8 mouse cellular contexts compared by ENCODE assay signal in the genomic region with DNA sequence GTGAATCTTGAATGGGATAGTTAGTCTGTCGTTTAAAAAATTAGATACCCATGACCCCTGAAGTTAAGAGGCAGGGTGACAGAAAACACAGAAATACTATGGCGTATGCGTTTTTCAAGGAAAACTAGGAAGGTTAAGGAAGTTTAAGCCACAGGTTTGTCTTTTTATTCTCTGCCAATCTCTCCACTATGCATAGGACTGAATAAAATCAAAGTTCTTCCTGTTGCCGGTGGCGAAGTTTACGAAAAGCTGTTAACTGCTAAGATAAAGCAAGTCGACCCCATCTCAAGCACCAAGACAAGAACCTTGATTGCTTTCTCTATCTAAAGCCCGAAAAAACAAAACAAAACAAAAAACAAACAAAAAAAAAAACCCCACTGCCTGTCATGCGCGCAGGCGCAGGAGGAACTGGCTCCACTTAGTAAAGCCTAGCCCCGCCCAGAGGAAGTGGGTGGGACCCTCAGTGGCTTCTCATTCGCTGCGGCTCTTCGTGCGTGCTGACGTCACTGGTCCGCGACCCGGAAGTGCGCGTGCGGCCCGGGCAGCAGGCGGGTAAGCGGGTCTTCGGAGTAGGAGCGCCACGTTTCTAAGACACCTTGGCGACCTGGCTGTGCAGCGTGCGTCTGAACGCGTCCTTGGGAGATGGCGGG. TPM values are rescaled to one million over a fixed set of nuclear protein-coding genes. Genes with fewer than 3 reads are reported as not detected.
DNase-seq lines count a peak whose midpoint lies in the region; ATAC-seq and TF ChIP-seq lines count a peak whose summit lies in the region.

A gene (plus strand): TSS at position 481 of the 650 bp plus-strand sequence.

- H3K79me2 ChIP-seq in MEL (ENCODE audit: control insufficient read depth, insufficient read depth, low read length, poor library complexity), result peaks cover 21% of the 10 kb centered on the region

- TF ChIP-seq CTCF in MEL (IDR thresholded peaks at IDR 0.05 in 2 of 3, conservative IDR thresholded peaks at IDR 0.05 in 1 of 3; ENCODE audit: control insufficient read depth in 1 of 3, insufficient read depth in 1 of 3, low read depth in 2 of 3, low read length in 3 of 3, poor library complexity in 1 of 3, severe bottlenecking in 1 of 3), result no peak
- no peak for TF ChIP-seq CTCF in cerebellum, adult 2 months (IDR thresholded peaks at IDR 0.05; ENCODE audit: borderline replicate concordance, insufficient read depth, low read depth, low read length)
- 0 out of 2 replicates have a peak, but pooled peaks have one; percentile 6 for TF ChIP-seq CTCF in forebrain, postnatal 0 days (IDR thresholded peaks at IDR 0.05; ENCODE audit: low read depth)

- H3K4me1 ChIP-seq in MEL (ENCODE audit: control insufficient read depth in 1 of 2, insufficient read depth in 2 of 2, low read length in 2 of 2), result peaks cover 0 to 3% of the 10 kb centered on the region in 2 experiments; a peak in 1 of 4 replicates
- no peaks in the 10 kb centered on the region for H3K4me1 ChIP-seq in cerebellum, adult 2 months (ENCODE audit: control insufficient read depth, insufficient read depth, low read length)
- peaks cover 12% of the 10 kb centered on the region for H3K4me1 ChIP-seq in forebrain, postnatal 0 days (ENCODE audit: insufficient read depth)
- peaks cover 8% of the 10 kb centered on the region for H3K4me1 ChIP-seq in lung, embryonic 15.5 days

- H3K4me2 ChIP-seq in forebrain, postnatal 0 days (ENCODE audit: low read depth), result peak within 1 kb of the TSS; percentile 90
- peak within 1 kb of the TSS; percentile 83 for H3K4me2 ChIP-seq in lung, embryonic 15.5 days

- peak; percentile 75 to 91 for TF ChIP-seq POLR2A in MEL (IDR thresholded peaks at IDR 0.05; ENCODE audit: control insufficient read depth in 1 of 2, insufficient read depth in 1 of 2, low read depth in 1 of 2, low read length in 2 of 2, poor library complexity in 1 of 2)
- peak; percentile 81 for TF ChIP-seq POLR2A in cerebellum, adult 2 months (IDR thresholded peaks at IDR 0.05; ENCODE audit: borderline replicate concordance, insufficient read depth, low read length)

- ATAC-seq in forebrain, postnatal 0 days, result peak; percentile 100
- ATAC-seq in lung, embryonic 15.5 days (ENCODE audit: borderline replicate concordance, extremely low read depth, low FRiP score, low TSS enrichment), result peak; percentile 100

- H3K36me3 ChIP-seq in MEL (ENCODE audit: control insufficient read depth in 1 of 2, insufficient read depth in 2 of 2, low read length in 2 of 2), result peaks cover 8 to 20% of the 10 kb centered on the region in 2 experiments
- peaks cover 17% of the 10 kb centered on the region for H3K36me3 ChIP-seq in forebrain, postnatal 0 days (ENCODE audit: insufficient read depth)
- peaks cover 17% of the 10 kb centered on the region; the same call in 1 of the 2 replicates for H3K36me3 ChIP-seq in lung, embryonic 15.5 days

- peak within 1 kb of the TSS; percentile 98 for H3K9ac ChIP-seq in MEL (ENCODE audit: control insufficient read depth, low read depth, low read length, poor library complexity, severe bottlenecking)
- peak within 1 kb of the TSS; percentile 57 for H3K9ac ChIP-seq in forebrain, postnatal 0 days
- H3K9ac ChIP-seq in lung, embryonic 15.5 days, result peak within 1 kb of the TSS; percentile 61

- TF ChIP-seq RAD21 in MEL (IDR thresholded peaks at IDR 0.05; ENCODE audit: low read depth, low read length), result no peak

- H3K27ac ChIP-seq in MEL (ENCODE audit: control insufficient read depth, low read depth, low read length), result peak within 1 kb of the TSS; percentile 89
- no peak within 1 kb of the TSS for H3K27ac ChIP-seq in cerebellum, adult 2 months (ENCODE audit: insufficient read depth, low read length)
- H3K27ac ChIP-seq in forebrain, postnatal 0 days (ENCODE audit: low read depth, low read length), result 0 out of 2 replicates have a peak within 1 kb of the TSS, but pooled peaks have one; percentile 23
- peak within 1 kb of the TSS; percentile 16; the same call in 1 of the 2 replicates for H3K27ac ChIP-seq in lung, embryonic 15.5 days

- peaks cover 2 to 3% of the 10 kb centered on the region in 2 experiments for H3K27me3 ChIP-seq in MEL (ENCODE audit: control insufficient read depth in 1 of 2, insufficient read depth in 2 of 2, low read length in 2 of 2)
- no peaks in the 10 kb centered on the region for H3K27me3 ChIP-seq in cerebellum, adult 2 months (ENCODE audit: control insufficient read depth, insufficient read depth, low read length)
- no peaks in the 10 kb centered on the region for H3K27me3 ChIP-seq in forebrain, postnatal 0 days (ENCODE audit: insufficient read depth, low read length)
- no peaks in the 10 kb centered on the region for H3K27me3 ChIP-seq in lung, embryonic 15.5 days

- TF ChIP-seq EP300 in MEL (IDR thresholded peaks at IDR 0.05; ENCODE audit: low read depth in 1 of 2, low read length in 2 of 2), result no peak

- H3K4me3 ChIP-seq in MEL (ENCODE audit: control insufficient read depth in 1 of 2, insufficient read depth in 1 of 2, low read depth in 2 of 2, low read length in 2 of 2), result peak within 1 kb of the TSS; percentile 94 to 97
- H3K4me3 ChIP-seq in cerebellum, adult 2 months (replicated peaks; ENCODE audit: insufficient read depth, low read depth, low read length), result peak within 1 kb of the TSS; percentile 94
- H3K4me3 ChIP-seq in forebrain, postnatal 0 days (ENCODE audit: low read depth, low read length), result peak within 1 kb of the TSS; percentile 77
- peak within 1 kb of the TSS; percentile 71 for H3K4me3 ChIP-seq in lung, embryonic 15.5 days

- DNase-seq in MEL (ENCODE audit: low read depth, low spot score), result peak; percentile 99
- DNase-seq in cerebellum, adult 2 months, result peak; percentile 95 to 96
- peak; percentile 98 for DNase-seq in forebrain, postnatal 0 days
- peak; percentile 98 for DNase-seq in heart, postnatal 4 days
- DNase-seq in layer of hippocampus, adult 8-10 months (ENCODE audit: low spot score in 2 of 2), result peak; percentile 95 to 96
- peak; percentile 94 for DNase-seq in ovary, adult 18-20 months (ENCODE audit: low spot score)
- DNase-seq in thymus, postnatal 0 days (ENCODE audit: low spot score), result peak; percentile 99

- H3K9me3 ChIP-seq in MEL (replicated peaks; ENCODE audit: insufficient read depth, low read length), result no peaks in the 10 kb centered on the region
- H3K9me3 ChIP-seq in forebrain, postnatal 0 days (ENCODE audit: low read length), result no peaks in the 10 kb centered on the region
- no peaks in the 10 kb centered on the region for H3K9me3 ChIP-seq in lung, embryonic 15.5 days

- 8% methylated on average over 35 of the region's 35 CpGs for WGBS in cerebellum, adult 2 months
- WGBS in forebrain, postnatal 0 days, result 9% methylated on average over 35 of the region's 35 CpGs
- 8% methylated on average over 35 of the region's 35 CpGs for WGBS in lung, embryonic 15.5 days

TF ChIP-seq in MEL, 35 proteins besides CTCF, POLR2A, EP300 and RAD21 (continues in another document):
- TF ChIP-seq USF2 (IDR thresholded peaks at IDR 0.05; ENCODE audit: borderline replicate concordance in 1 of 2, insufficient read depth in 1 of 2, low read depth in 1 of 2, low read length in 2 of 2) (no peak), MAZ (IDR thresholded peaks at IDR 0.05; ENCODE audit: low read depth, low read length) (peak; percentile 72; the same call in 1 of the 2 replicates), RCOR1 (IDR thresholded peaks at IDR 0.05; ENCODE audit: low read depth, low read length) (peak; percentile 8; the same call in 1 of the 2 replicates), CHD2 (IDR thresholded peaks at IDR 0.05; ENCODE audit: low read length) (0 out of 2 replicates have a peak, but pooled peaks have one; percentile 10), ZNF384 (IDR thresholded peaks at IDR 0.05; ENCODE audit: low read depth, low read length) (peak; percentile 95), JUND (IDR thresholded peaks at IDR 0.05; ENCODE audit: low read depth, low read length) (no peak), KAT2A (conservative IDR thresholded peaks at IDR 0.05; ENCODE audit: low read depth, low read length) (peak; percentile 57; the same call in 1 of the 2 replicates), BHLHE40 (IDR thresholded peaks at IDR 0.05; ENCODE audit: borderline replicate concordance, low read depth, low read length) (0 out of 2 replicates have a peak, but pooled peaks have one; percentile 45), E2F4 (IDR thresholded peaks at IDR 0.05; ENCODE audit: borderline replicate concordance, low read depth, low read length) (0 out of 2 replicates have a peak, but pooled peaks have one; percentile 68), ETS1 (IDR thresholded peaks at IDR 0.05; ENCODE audit: low read depth, low read length) (peak; percentile 27; the same call in 1 of the 2 replicates), TCF12 (IDR thresholded peaks at IDR 0.05; ENCODE audit: low read depth, low read length) (peak; percentile 71), POLR2AphosphoS2 (IDR thresholded peaks at IDR 0.05; ENCODE audit: low read length) (peak; percentile 89), ZKSCAN1 (IDR thresholded peaks at IDR 0.05; ENCODE audit: low read depth, low read length) (peak; percentile 87), ZMIZ1 (IDR thresholded peaks at IDR 0.05; ENCODE audit: low read depth, low read length) (peak; percentile 14; the same call in 1 of the 2 replicates), NRF1 (IDR thresholded peaks at IDR 0.05; ENCODE audit: insufficient read depth, low read depth, low read length, poor library complexity, severe bottlenecking) (peak; percentile 87), MAX (IDR thresholded peaks at IDR 0.05; ENCODE audit: low read length) (peak; percentile 88; the same call in 1 of the 2 replicates), UBTF (IDR thresholded peaks at IDR 0.05; ENCODE audit: borderline replicate concordance, insufficient read depth, low read depth, low read length) (no peak), NELFE (IDR thresholded peaks at IDR 0.05; ENCODE audit: low read depth, low read length) (peak; percentile 92), MYC (IDR thresholded peaks at IDR 0.05; ENCODE audit: low read depth, low read length) (peak; percentile 76; the same call in 1 of the 2 replicates), MAFK (IDR thresholded peaks at IDR 0.05; ENCODE audit: borderline replicate concordance, low read depth, low read length) (no peak), MXI1 (IDR thresholded peaks at IDR 0.05; ENCODE audit: low read depth, low read length) (peak; percentile 99)

RNA-seq across cellular contexts. Expression of the gene that starts here (rescaled TPM):
- 107 and 131 TPM in 2 replicates for total RNA-seq in MEL (2012; rRNA removed)
- polyA plus RNA-seq in MEL (2012; ENCODE audit: insufficient read depth in 1 of 2, insufficient read length in 2 of 2, low read depth in 1 of 2, low replicate concordance in 2 of 2, missing spikeins in 1 of 2), result 10 to 100 TPM; 63.9 to 87.1 TPM
- polyA plus RNA-seq in cerebellum, adult 2 months (2012; rRNA removed), result 32.2 and 34.9 TPM in 2 replicates
- 69.5 and 73.0 TPM in 2 replicates for total RNA-seq in forebrain, postnatal 0 days (2014; rRNA removed)
- polyA plus RNA-seq in forebrain, postnatal 0 days (2015; fragmentation: Nextera tagmentation; extraction: Ambion mirVana), result 53.9 and 58.2 TPM in 2 replicates
- total RNA-seq in heart, postnatal 4 days (2021), result 10 to 100 TPM; 40.5 to 40.9 TPM
- 10 to 100 TPM; 41.4 to 60.5 (median 46.7) TPM for total RNA-seq in layer of hippocampus, adult 8-10 months (2022)
- polyA plus RNA-seq in lung, embryonic 15.5 days (2015; fragmentation: Nextera tagmentation; extraction: Ambion mirVana), result 54.6 and 56.7 TPM in 2 replicates
- polyA plus RNA-seq in thymus, postnatal 0 days (2015; fragmentation: Nextera tagmentation; extraction: Ambion mirVana), result 77.0 and 79.9 TPM in 2 replicates
